Mouse (Mus musculus) left cerebral cortex, adult 18-20 months (tissue): ENCODE measurements at regions not wholly inside any gene's neighbourhood (a gene's known extent, or its start where the extent isn't known, plus 50 kb on each side); places are given as distances from the start of the nearest gene placed in this dataset.

Experiments used
- DNase-seq, 2 experiments: peaks; one replicate each; pipeline ENCODE4 v3.0.0; 2021 to 2022; ENCODE audit warnings: low spot score in 2 of 2, mixed read lengths in 1 of 2

- DNase-seq: peak in 1 of 2 experiments; percentile 4
Measured at GRCm38 (mm10) chr16:76600131-76600530, 226.5 kb upstream of the Nrip1 start.

GRCm38 (mm10) chr16:76591956-76592768, 218.5 kb upstream of the Nrip1 start:
- no peak for DNase-seq

GRCm38 (mm10) chr16:76589791-76590190, 216.2 kb upstream of the Nrip1 start:
- DNase-seq: no peak

GRCm38 (mm10) chr16:76577206-76577605, 203.6 kb upstream of the Nrip1 start:
- DNase-seq: no peak

- DNase-seq: peak in 1 of 2 experiments; percentile 3
Measured at GRCm38 (mm10) chr16:76575281-76575680, 201.7 kb upstream of the Nrip1 start.

- no peak for DNase-seq
Measured at GRCm38 (mm10) chr16:76566220-76566619, 192.6 kb upstream of the Nrip1 start.

- DNase-seq: no peak
Measured at GRCm38 (mm10) chr16:76554846-76555245, 181.2 kb upstream of the Nrip1 start.

GRCm38 (mm10) chr16:76549628-76550027, 176.0 kb upstream of the Nrip1 start:
- DNase-seq: no peak

- no peak for DNase-seq
Measured at GRCm38 (mm10) chr16:76547087-76547486, 173.5 kb upstream of the Nrip1 start.

GRCm38 (mm10) chr16:76546632-76547031, 173.0 kb upstream of the Nrip1 start:
- no peak for DNase-seq

- no peak for DNase-seq
Measured at GRCm38 (mm10) chr16:76545942-76546341, 172.3 kb upstream of the Nrip1 start.

- no peak for DNase-seq
Measured at GRCm38 (mm10) chr16:76544972-76545371, 171.3 kb upstream of the Nrip1 start.

GRCm38 (mm10) chr16:76540964-76541363, 167.3 kb upstream of the Nrip1 start:
- no peak for DNase-seq

GRCm38 (mm10) chr16:76540328-76540923, 166.8 kb upstream of the Nrip1 start:
- no peak for DNase-seq

- DNase-seq: no peak
Measured at GRCm38 (mm10) chr16:76539669-76540068, 166.0 kb upstream of the Nrip1 start.

GRCm38 (mm10) chr16:76537871-76538270, 164.2 kb upstream of the Nrip1 start:
- no peak for DNase-seq

GRCm38 (mm10) chr16:76532928-76533217, 159.2 kb upstream of the Nrip1 start:
- DNase-seq: no peak

- no peak for DNase-seq
Measured at GRCm38 (mm10) chr16:76532142-76532927, 158.7 kb upstream of the Nrip1 start.

- no peak for DNase-seq
Measured at GRCm38 (mm10) chr16:76530886-76531285, 157.3 kb upstream of the Nrip1 start.

- no peak for DNase-seq
Measured at GRCm38 (mm10) chr16:76529613-76530012, 156.0 kb upstream of the Nrip1 start.

GRCm38 (mm10) chr16:76527106-76527949, 153.7 kb upstream of the Nrip1 start:
- no peak for DNase-seq
